Mouse (Mus musculus): ENCODE results near the gene Clstn3. TPM values are rescaled to one million over a fixed set of nuclear protein-coding genes. Genes with fewer than 3 reads are reported as not detected.

The Clstn3 gene
- polyA plus RNA-seq, 1 experiment from 2014 or later: 0.87 TPM

DNA sequence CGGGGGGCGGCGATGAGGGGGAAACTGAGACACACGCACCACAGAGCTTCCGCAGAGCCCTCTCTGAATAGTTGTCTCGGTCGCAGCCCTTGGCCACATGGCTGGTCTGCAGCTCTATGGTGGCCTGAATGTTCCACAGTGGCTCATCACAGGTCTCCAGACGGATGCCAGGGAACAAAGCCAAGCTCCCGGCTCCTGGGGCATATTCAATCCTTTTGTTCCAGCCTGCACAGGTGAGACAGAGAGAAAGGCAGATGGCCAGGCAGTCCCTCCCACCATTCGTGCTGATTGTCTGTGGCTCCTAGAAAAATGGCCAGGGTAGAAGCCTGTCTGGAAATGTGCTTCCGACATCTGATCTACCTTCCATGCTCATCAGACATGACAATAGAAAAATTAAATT, 6.1 kb downstream of the Clstn3 start:
- peaks cover 2% of the 10 kb centered on the region; the same call in 1 of the 2 replicates for H3K27me3 ChIP-seq (ENCODE audit: control insufficient read depth, insufficient read depth, low read length)
- H3K4me2 ChIP-seq (ENCODE audit: low read depth, low read length): no peak overlapping the region
- no peaks in the 10 kb centered on the region for H3K9me3 ChIP-seq (replicated peaks; ENCODE audit: control insufficient read depth, low read length)
- H3K36me3 ChIP-seq (ENCODE audit: control insufficient read depth, insufficient read depth): no peaks in the 10 kb centered on the region
- ATAC-seq (replicated peaks; ENCODE audit: extremely low read depth, insufficient read depth, low FRiP score): no peak
- WGBS: 72% methylated on average over 11 of the region's 11 CpGs
- H3K4me3 ChIP-seq (ENCODE audit: low read length): no peak overlapping the region
- no peak overlapping the region for H3K9ac ChIP-seq (ENCODE audit: low read length)
- no peaks in the 10 kb centered on the region for H3K4me1 ChIP-seq (ENCODE audit: control insufficient read depth, insufficient read depth, low read length)
- no peak overlapping the region for H3K27ac ChIP-seq (ENCODE audit: low read length)

DNA sequence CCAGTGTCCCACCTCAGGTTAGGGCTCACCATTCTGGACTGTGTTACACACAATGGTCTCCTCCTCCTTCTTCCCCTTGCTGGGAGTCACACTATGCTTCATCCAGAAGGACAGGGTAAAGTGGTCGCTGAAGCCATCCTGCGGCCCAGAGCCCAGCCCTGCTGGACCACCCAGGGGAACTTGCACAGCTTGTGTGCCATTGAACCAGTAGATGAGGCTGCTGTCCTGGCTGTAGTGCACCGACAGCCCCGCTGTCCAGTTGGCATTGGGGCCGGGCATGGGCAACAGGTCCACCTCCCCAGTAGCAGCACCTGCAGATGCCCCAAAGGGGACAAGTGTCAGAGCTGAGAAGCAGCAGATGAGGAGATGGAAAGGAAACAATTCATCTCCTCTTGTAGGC, 6.8 kb downstream of the Clstn3 start:
- no peak overlapping the region for H3K27ac ChIP-seq (ENCODE audit: low read length)
- H3K4me1 ChIP-seq (ENCODE audit: control insufficient read depth, insufficient read depth, low read length): no peaks in the 10 kb centered on the region
- no peak overlapping the region for H3K9ac ChIP-seq (ENCODE audit: low read length)
- no peaks in the 10 kb centered on the region for H3K9me3 ChIP-seq (replicated peaks; ENCODE audit: control insufficient read depth, low read length)
- no peaks in the 10 kb centered on the region for H3K36me3 ChIP-seq (ENCODE audit: control insufficient read depth, insufficient read depth)
- H3K4me2 ChIP-seq (ENCODE audit: low read depth, low read length): no peak overlapping the region
- H3K27me3 ChIP-seq (ENCODE audit: control insufficient read depth, insufficient read depth, low read length): no peaks in the 10 kb centered on the region; the same call in 1 of the 2 replicates
- 87% methylated on average over 5 of the region's 5 CpGs for WGBS
- ATAC-seq (replicated peaks; ENCODE audit: extremely low read depth, insufficient read depth, low FRiP score): no peak
- H3K4me3 ChIP-seq (ENCODE audit: low read length): no peak overlapping the region

DNA sequence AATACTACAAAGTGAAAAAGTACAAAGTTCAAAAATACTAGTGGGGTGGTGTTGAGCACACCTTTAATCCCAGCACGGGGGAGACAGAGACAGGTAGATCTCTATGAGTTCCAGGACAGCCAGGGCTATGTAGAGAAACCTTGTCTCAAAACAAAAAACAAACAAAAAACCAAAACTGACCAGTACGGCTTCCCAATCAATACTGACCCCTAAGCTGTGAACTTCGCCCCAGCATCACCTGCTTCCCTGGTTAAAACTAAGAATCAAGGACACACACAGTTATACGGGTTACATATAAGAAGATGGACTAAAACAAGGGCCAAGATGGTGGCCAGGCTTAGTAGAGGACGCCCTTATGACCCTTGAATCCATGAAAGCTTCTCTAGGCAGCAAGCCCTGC, 8.4 kb downstream of the Clstn3 start:
- H3K4me2 ChIP-seq (ENCODE audit: low read depth, low read length): no peak overlapping the region
- no peak overlapping the region for H3K9ac ChIP-seq (ENCODE audit: low read length)
- no peaks in the 10 kb centered on the region for H3K36me3 ChIP-seq (ENCODE audit: control insufficient read depth, insufficient read depth)
- no peak for ATAC-seq (replicated peaks; ENCODE audit: extremely low read depth, insufficient read depth, low FRiP score)
- no peak overlapping the region for H3K27ac ChIP-seq (ENCODE audit: low read length)
- H3K4me3 ChIP-seq (ENCODE audit: low read length): no peak overlapping the region
- no peaks in the 10 kb centered on the region for H3K9me3 ChIP-seq (replicated peaks; ENCODE audit: control insufficient read depth, low read length)
- H3K27me3 ChIP-seq (ENCODE audit: control insufficient read depth, insufficient read depth, low read length): no peaks in the 10 kb centered on the region
- 91% methylated on average over 5 of the region's 5 CpGs for WGBS
- H3K4me1 ChIP-seq (ENCODE audit: control insufficient read depth, insufficient read depth, low read length): no peaks in the 10 kb centered on the region

DNA sequence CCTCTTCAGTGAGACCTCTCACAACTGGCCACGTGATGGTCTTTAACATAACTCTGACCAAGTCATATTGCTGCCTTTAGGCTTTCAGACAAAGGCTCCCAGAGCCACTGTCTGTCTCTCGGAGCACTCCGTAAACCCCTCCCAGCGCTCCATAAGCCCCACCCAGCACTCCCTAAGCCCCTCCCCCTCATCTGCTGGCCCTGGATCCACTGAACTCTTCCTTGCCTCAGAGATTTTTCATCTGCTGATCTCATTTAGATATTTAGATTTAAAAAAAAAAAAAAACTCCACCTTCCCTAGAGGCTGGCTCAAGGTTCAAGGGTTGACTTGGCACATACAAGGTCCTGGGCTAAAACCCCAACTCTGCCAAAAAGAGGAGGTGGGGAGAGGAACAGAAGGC, 10.8 kb downstream of the Clstn3 start:
- WGBS: 53% methylated on average over 4 of the region's 4 CpGs
- no peak overlapping the region for H3K9ac ChIP-seq (ENCODE audit: low read length)
- no peaks in the 10 kb centered on the region for H3K9me3 ChIP-seq (replicated peaks; ENCODE audit: control insufficient read depth, low read length)
- no peak for ATAC-seq (replicated peaks; ENCODE audit: extremely low read depth, insufficient read depth, low FRiP score)
- no peaks in the 10 kb centered on the region for H3K27me3 ChIP-seq (ENCODE audit: control insufficient read depth, insufficient read depth, low read length)
- no peak overlapping the region for H3K4me3 ChIP-seq (ENCODE audit: low read length)
- H3K27ac ChIP-seq (ENCODE audit: low read length): no peak overlapping the region
- H3K4me1 ChIP-seq (ENCODE audit: control insufficient read depth, insufficient read depth, low read length): no peaks in the 10 kb centered on the region
- H3K36me3 ChIP-seq (ENCODE audit: control insufficient read depth, insufficient read depth): no peaks in the 10 kb centered on the region
- H3K4me2 ChIP-seq (ENCODE audit: low read depth, low read length): no peak overlapping the region

DNA sequence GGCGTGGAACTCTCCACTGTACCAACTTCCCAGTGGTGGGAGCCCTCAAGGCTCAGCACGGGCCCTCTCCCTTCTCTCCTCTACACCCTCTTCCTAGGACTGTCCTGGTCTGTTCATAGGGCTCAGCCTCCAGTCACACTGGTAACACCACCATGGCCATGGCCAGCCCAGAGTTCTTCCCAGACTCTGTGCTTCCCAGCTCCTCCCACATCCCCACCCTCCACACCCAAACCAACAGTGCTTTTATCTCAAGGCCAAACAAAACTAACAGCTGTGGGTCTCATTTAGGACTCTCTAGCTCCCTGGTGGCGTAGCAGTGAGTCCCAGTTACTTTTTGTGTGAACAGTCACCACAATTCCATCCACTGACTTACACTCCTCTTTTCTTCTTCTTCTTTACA, 12.6 kb downstream of the Clstn3 start:
- H3K27me3 ChIP-seq (ENCODE audit: control insufficient read depth, insufficient read depth, low read length): no peaks in the 10 kb centered on the region
- H3K36me3 ChIP-seq (ENCODE audit: control insufficient read depth, insufficient read depth): no peaks in the 10 kb centered on the region
- no peaks in the 10 kb centered on the region for H3K4me1 ChIP-seq (ENCODE audit: control insufficient read depth, insufficient read depth, low read length)
- no peak overlapping the region for H3K27ac ChIP-seq (ENCODE audit: low read length)
- no peak overlapping the region for H3K9ac ChIP-seq (ENCODE audit: low read length)
- WGBS: 56% methylated on average over 3 of the region's 3 CpGs
- no peak overlapping the region for H3K4me2 ChIP-seq (ENCODE audit: low read depth, low read length)
- H3K9me3 ChIP-seq (replicated peaks; ENCODE audit: control insufficient read depth, low read length): no peaks in the 10 kb centered on the region
- no peak for ATAC-seq (replicated peaks; ENCODE audit: extremely low read depth, insufficient read depth, low FRiP score)
- no peak overlapping the region for H3K4me3 ChIP-seq (ENCODE audit: low read length)

DNA sequence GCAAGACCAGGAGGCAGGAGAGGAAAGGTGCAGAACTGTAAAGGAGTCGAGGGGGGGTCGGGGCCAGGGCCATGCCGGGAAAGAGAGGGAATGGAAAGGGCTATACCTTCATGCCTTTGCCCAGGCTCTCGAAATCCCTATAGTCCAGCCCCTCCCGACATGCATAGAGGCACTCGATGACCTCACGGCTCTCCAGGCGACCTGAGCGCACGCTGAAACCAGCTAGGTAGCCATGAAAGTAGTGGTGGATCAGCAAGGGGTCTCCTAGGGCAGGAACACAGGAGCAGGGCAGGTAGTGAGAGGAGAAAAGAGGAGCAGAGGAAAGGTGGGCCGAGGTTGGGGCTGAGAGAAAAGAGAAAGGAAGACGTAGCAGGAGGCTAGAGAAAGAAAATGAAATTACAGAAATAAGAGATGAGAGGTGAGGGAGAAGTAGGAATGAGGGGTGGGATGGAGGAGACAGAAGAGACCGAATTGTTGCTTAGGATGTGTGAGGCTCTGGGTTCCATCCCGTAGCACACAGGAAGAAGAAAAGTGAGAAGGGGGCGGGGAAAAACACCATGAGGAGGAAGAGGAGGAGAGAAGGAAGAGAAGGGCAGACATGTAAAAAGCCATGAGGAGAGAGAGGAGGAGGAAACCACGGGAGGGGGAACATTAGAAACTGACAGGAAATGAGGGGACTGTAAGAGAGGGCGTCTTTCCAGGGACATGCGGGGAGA, 14.8 kb downstream of the Clstn3 start:
- no peaks in the 10 kb centered on the region for H3K27me3 ChIP-seq (ENCODE audit: control insufficient read depth, insufficient read depth, low read length)
- ATAC-seq (replicated peaks; ENCODE audit: extremely low read depth, insufficient read depth, low FRiP score): no peak
- no peak overlapping the region for H3K9ac ChIP-seq (ENCODE audit: low read length)
- H3K36me3 ChIP-seq (ENCODE audit: control insufficient read depth, insufficient read depth): no peaks in the 10 kb centered on the region
- WGBS: 77% methylated on average over 18 of the region's 18 CpGs
- no peaks in the 10 kb centered on the region for H3K4me1 ChIP-seq (ENCODE audit: control insufficient read depth, insufficient read depth, low read length)
- no peak overlapping the region for H3K4me2 ChIP-seq (ENCODE audit: low read depth, low read length)
- no peak overlapping the region for H3K4me3 ChIP-seq (ENCODE audit: low read length)
- H3K27ac ChIP-seq (ENCODE audit: low read length): no peak overlapping the region
- no peaks in the 10 kb centered on the region for H3K9me3 ChIP-seq (replicated peaks; ENCODE audit: control insufficient read depth, low read length)

DNA sequence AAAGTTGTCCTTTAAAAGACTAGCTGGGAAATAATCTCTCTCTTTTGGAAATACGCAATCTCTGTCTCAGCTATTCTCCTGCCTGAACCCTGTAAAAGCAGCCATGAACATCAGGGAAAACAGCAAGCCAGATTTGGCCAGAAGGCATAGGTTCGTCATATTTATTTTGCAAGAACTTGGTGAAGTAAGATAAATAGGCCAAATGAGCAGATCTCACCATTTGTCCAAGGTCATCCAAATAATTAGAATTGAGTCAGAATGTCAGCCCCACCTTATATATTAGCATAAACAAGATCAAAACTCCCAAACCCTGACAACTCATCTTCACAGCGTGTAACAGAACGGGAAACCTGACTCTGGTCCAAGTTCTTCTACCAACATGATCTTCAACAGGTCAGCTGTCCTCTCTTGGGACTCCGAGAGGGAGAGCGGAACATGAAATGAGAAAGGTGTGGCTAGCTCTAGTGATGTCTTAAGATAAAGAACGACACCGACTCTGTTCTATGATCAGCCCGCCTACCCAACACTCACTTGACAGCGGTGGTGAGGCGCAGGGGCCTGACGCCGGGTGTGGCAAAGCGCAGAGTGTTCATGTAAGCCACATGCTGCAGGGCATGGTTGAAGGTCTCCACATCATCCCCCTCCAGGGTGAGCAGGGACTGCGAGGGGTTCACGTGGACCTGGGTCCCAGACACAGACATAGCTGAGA, 15.5 kb downstream of the Clstn3 start:
- Histone ChIP-seq H3K27me3 (ENCODE audit: control insufficient read depth, insufficient read depth, low read length) (no peaks in the 10 kb centered on the region), H3K4me3 (ENCODE audit: low read length) (no peak overlapping the region), H3K36me3 (ENCODE audit: control insufficient read depth, insufficient read depth) (no peaks in the 10 kb centered on the region), H3K9ac (ENCODE audit: low read length) (no peak overlapping the region), H3K4me2 (ENCODE audit: low read depth, low read length) (no peak overlapping the region), H3K27ac (ENCODE audit: low read length) (no peak overlapping the region), H3K4me1 (ENCODE audit: control insufficient read depth, insufficient read depth, low read length) (no peaks in the 10 kb centered on the region), H3K9me3 (replicated peaks; ENCODE audit: control insufficient read depth, low read length) (no peaks in the 10 kb centered on the region)
- no peak for ATAC-seq (replicated peaks; ENCODE audit: extremely low read depth, insufficient read depth, low FRiP score)
- WGBS: 87% methylated on average over 16 of the region's 16 CpGs

DNA sequence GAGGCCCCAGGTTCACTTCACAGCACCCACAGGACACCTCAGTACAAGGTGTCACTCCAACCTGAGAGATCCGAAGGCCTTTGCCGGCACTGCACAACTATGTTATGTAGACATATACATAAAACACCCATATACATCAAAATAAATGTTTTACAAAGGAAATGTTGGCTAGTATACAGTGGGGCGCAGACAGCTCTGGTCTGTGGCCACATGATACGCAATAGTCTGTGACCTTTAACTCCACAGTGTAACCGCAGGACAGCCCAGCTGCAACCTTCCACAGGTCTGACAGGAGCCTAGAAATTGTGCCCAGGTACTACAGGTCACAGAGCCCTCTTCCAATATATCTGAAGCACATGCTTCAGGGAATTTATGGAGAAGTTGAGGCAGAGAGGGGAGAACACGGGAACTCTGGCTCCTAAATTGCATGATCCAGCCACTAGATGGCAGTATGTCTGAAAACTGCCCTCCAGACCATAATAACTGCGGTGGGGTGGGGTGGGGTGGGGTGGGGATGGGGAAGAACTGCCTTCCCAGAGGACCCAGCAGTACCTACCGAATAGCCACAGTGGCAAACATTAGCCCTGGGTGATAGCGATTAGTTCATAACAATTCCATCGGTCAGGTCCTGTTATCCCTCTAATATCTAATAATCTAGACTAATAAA, 16.3 kb downstream of the Clstn3 start:
- no peak for ATAC-seq (replicated peaks; ENCODE audit: extremely low read depth, insufficient read depth, low FRiP score)
- Histone ChIP-seq H3K36me3 (ENCODE audit: control insufficient read depth, insufficient read depth) (no peaks in the 10 kb centered on the region), H3K27me3 (ENCODE audit: control insufficient read depth, insufficient read depth, low read length) (no peaks in the 10 kb centered on the region), H3K9me3 (replicated peaks; ENCODE audit: control insufficient read depth, low read length) (no peaks in the 10 kb centered on the region), H3K4me1 (ENCODE audit: control insufficient read depth, insufficient read depth, low read length) (no peaks in the 10 kb centered on the region), H3K27ac (ENCODE audit: low read length) (no peak overlapping the region), H3K4me3 (ENCODE audit: low read length) (no peak overlapping the region), H3K9ac (ENCODE audit: low read length) (no peak overlapping the region), H3K4me2 (ENCODE audit: low read depth, low read length) (no peak overlapping the region)
- 71% methylated on average over 10 of the region's 10 CpGs for WGBS

DNA sequence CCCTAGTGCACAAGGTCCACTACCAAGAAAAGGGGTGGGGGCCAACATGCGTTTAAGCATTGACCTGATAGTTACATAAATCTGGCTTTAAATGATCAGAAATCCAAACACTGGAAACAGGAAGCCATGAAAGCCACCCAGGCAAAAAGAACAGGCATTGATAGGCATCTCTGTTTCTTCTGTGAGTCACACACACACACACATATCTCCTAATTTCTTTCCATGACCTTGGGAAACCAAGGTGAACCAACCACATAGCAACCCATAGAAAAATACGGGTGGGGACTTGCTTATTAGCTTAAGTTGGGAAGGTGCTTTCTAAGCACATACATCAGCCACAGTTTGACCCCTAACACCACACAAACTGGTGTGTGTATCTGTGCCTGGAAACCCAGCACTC, 17.2 kb downstream of the Clstn3 start:
- no peak overlapping the region for H3K4me2 ChIP-seq (ENCODE audit: low read depth, low read length)
- H3K4me3 ChIP-seq (ENCODE audit: low read length): no peak overlapping the region
- no peak overlapping the region for H3K9ac ChIP-seq (ENCODE audit: low read length)
- no peaks in the 10 kb centered on the region for H3K9me3 ChIP-seq (replicated peaks; ENCODE audit: control insufficient read depth, low read length)
- no peak overlapping the region for H3K27ac ChIP-seq (ENCODE audit: low read length)
- H3K27me3 ChIP-seq (ENCODE audit: control insufficient read depth, insufficient read depth, low read length): no peaks in the 10 kb centered on the region
- WGBS: 75% methylated on average over 2 of the region's 2 CpGs
- no peak for ATAC-seq (replicated peaks; ENCODE audit: extremely low read depth, insufficient read depth, low FRiP score)
- no peaks in the 10 kb centered on the region for H3K36me3 ChIP-seq (ENCODE audit: control insufficient read depth, insufficient read depth)
- H3K4me1 ChIP-seq (ENCODE audit: control insufficient read depth, insufficient read depth, low read length): no peaks in the 10 kb centered on the region
